Mouse (Mus musculus) heart, adult 8-10 months (tissue): Measurements from ENCODE around the gene Tmub1. TPM values are rescaled to one million over a fixed set of nuclear protein-coding genes. Genes with fewer than 3 reads are reported as not detected.

Experiments used
- total RNA-seq, 4 experiments: library from RNA; stranded (reverse); gene quantifications; 2 replicates each; pipeline ENCODE4 v1.2.4; 2022

Tmub1 gene
- total RNA-seq, 4 experiments from 2014 or later: 9.8 to 12.3 (median 11.8) TPM

Other genes with a start within 250 kb of the Tmub1 start
- gene Kcnh2, start 96.2 kb downstream of the Tmub1 start, total RNA-seq: 10 to 100 TPM; 48.8 to 95.2 (median 71.0) TPM
- gene Nos3, start 83.0 kb downstream of the Tmub1 start, total RNA-seq: 10 to 100 TPM; 21.4 to 26.9 (median 23.8) TPM
- gene Atg9b, start 55.7 kb downstream of the Tmub1 start, total RNA-seq: 1 to 10 TPM in 2 of 4 experiments, under 1 TPM in 2; 0.73 to 1.7 (median 1.1) TPM
- gene Abcb8, start 54.2 kb downstream of the Tmub1 start, total RNA-seq: 100 to 1,000 TPM in 2 of 4 experiments, 10 to 100 TPM in 2; 96.5 to 106 (median 101) TPM
- gene Asic3, start 34.5 kb downstream of the Tmub1 start, total RNA-seq: under 1 TPM in 1 of 4 experiments, not detected in 3; 0.16 TPM
- gene Cdk5, start 24.3 kb downstream of the Tmub1 start, total RNA-seq: 10 to 100 TPM; 17.3 to 23.7 (median 19.1) TPM
- 10 to 100 TPM; 21.9 to 32.5 (median 24.7) TPM for gene Slc4a2, start 24.0 kb downstream of the Tmub1 start, total RNA-seq
- gene Fastk, start 2.6 kb downstream of the Tmub1 start, total RNA-seq: 100 to 1,000 TPM; 297 to 351 (median 327) TPM
- gene Agap3, start 4.3 kb upstream of the Tmub1 start, total RNA-seq: 100 to 1,000 TPM in 1 of 4 experiments, 10 to 100 TPM in 3; 88.8 to 101 (median 95.0) TPM
- not detected for gene Gbx1, start 79.3 kb upstream of the Tmub1 start, total RNA-seq
- 100 to 1,000 TPM in 2 of 4 experiments, 10 to 100 TPM in 2; 97.3 to 112 (median 103) TPM for gene Asb10, start 93.1 kb upstream of the Tmub1 start, total RNA-seq
- gene 4931409K22Rik, start 109.0 kb upstream of the Tmub1 start, total RNA-seq: not detected
- 10 to 100 TPM; 53.6 to 60.6 (median 56.2) TPM for gene Abcf2, start 129.6 kb upstream of the Tmub1 start, total RNA-seq
- 1 to 10 TPM; 7.4 to 9.5 (median 7.7) TPM for gene Chpf2, start 138.9 kb upstream of the Tmub1 start, total RNA-seq
- 10 to 100 TPM; 56.8 to 62.6 (median 60.6) TPM for gene Smarcd3, start 176.6 kb upstream of the Tmub1 start, total RNA-seq
- 10 to 100 TPM; 33.1 to 45.6 (median 36.7) TPM for gene Nub1, start 237.7 kb upstream of the Tmub1 start, total RNA-seq